Mouse (Mus musculus): ENCODE measurements around the gene Acot5. TPM values are rescaled to one million over a fixed set of nuclear protein-coding genes. Genes with fewer than 3 reads are reported as not detected.
"Not testable (repeated sequence)": the region's sequence is repeated elsewhere in the genome, so short reads cannot be mapped to it uniquely, and the experiment has no call there.

Gene Acot5
- total RNA-seq (2012; rRNA removed) (not detected in 2 replicates), total RNA-seq (2014; rRNA removed) (not detected in 2 replicates), polyA plus RNA-seq (2012; ENCODE audit: insufficient read length, low read depth) (not detected in 2 replicates)

DNA sequence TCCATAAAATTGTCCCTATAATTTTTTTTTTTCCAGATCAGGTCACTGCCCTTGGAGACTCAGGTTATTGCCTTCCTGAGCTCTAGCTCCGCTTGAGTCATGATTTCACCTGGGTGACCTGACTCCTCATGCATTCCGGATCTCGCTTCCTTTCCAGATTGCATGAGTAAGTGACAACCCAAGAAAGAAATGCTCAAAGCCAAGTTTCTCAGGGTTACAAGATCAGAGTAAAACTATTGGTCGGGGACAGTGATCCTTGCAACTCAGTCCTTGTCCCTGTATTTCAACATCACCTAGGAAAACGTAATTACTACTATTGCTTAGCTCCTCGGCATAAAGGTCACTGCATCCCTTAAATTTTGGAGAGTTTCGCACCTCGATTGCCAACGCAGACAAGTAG lies at the start of gene Acot5:
Gene Acot5, plus strand, starts transcription at position 340 of the 400 bp plus-strand sequence.
- Histone ChIP-seq H3K27me3 (replicated peaks) (no peaks in the 10 kb centered on the region), H3K4me3 (replicated peaks in 1 of 3; ENCODE audit: low read depth in 2 of 3, low read length in 2 of 3, poor library complexity in 1 of 3) (no peak within 1 kb of the TSS), H3K4me2 (ENCODE audit: insufficient read depth, low read depth, poor library complexity, severe bottlenecking) (no peak within 1 kb of the TSS), H3K27ac (ENCODE audit: insufficient read depth, low read depth) (no peak within 1 kb of the TSS), H3K36me3 (replicated peaks in 1 of 2; ENCODE audit: control insufficient read depth in 1 of 2, insufficient read depth in 1 of 2, low read length in 1 of 2) (no peaks in the 10 kb centered on the region), H3K9ac (ENCODE audit: insufficient read depth, low read depth) (no peak within 1 kb of the TSS), H3K4me1 (ENCODE audit: control insufficient read depth in 1 of 2, insufficient read depth in 2 of 2) (no peaks in the 10 kb centered on the region), H3K79me2 (replicated peaks; ENCODE audit: control insufficient read depth, extremely low read depth, insufficient read depth, poor library complexity, severe bottlenecking) (no peaks in the 10 kb centered on the region), H3K9me3 (replicated peaks; ENCODE audit: low read length) (no peaks in the 10 kb centered on the region)
- TF ChIP-seq SIN3A (IDR thresholded peaks at IDR 0.05; ENCODE audit: low read length) (no peak), ZKSCAN1 (IDR thresholded peaks at IDR 0.05; ENCODE audit: borderline replicate concordance, low read depth, low read length) (no peak), MAZ (IDR thresholded peaks at IDR 0.05; ENCODE audit: low read depth, low read length) (no peak), MAX (IDR thresholded peaks at IDR 0.05; ENCODE audit: low read length) (no peak), HCFC1 (IDR thresholded peaks at IDR 0.05; ENCODE audit: low read depth, low read length) (no peak), TCF12 (IDR thresholded peaks at IDR 0.05; ENCODE audit: low read depth, low read length) (no peak), CHD2 (IDR thresholded peaks at IDR 0.05; ENCODE audit: low read length) (no peak), IRF4 (IDR thresholded peaks at IDR 0.05; ENCODE audit: low read depth, low read length) (no peak), GABPA (IDR thresholded peaks at IDR 0.05; ENCODE audit: insufficient replicate concordance, low read depth, low read length) (no peak), MEF2A (IDR thresholded peaks at IDR 0.05; ENCODE audit: borderline replicate concordance, low read depth, low read length) (no peak), TBP (conservative IDR thresholded peaks at IDR 0.05; ENCODE audit: low read depth, low read length) (no peak), ETS1 (conservative IDR thresholded peaks at IDR 0.05; ENCODE audit: low read depth, low read length) (no peak)
- dilution Hi-C loops (cut with MboI; ENCODE audit: extremely low pct_ligation_motif_present, extremely low pct_unique_long_range_greater_than_20kb, low sequenced_read_pairs) = no loop called here
- in situ Hi-C loops (cut with MboI; ENCODE audit: low pct_ligation_motif_present, low pct_unique_long_range_greater_than_20kb, low sequenced_read_pairs) = loop anchor here (25.0 kb wide), 2 partner anchors 107 to 282 kb away; partner anchors contain the start of gene Riox1
- DNase-seq (ENCODE audit: extremely low read depth) = no peak

DNA sequence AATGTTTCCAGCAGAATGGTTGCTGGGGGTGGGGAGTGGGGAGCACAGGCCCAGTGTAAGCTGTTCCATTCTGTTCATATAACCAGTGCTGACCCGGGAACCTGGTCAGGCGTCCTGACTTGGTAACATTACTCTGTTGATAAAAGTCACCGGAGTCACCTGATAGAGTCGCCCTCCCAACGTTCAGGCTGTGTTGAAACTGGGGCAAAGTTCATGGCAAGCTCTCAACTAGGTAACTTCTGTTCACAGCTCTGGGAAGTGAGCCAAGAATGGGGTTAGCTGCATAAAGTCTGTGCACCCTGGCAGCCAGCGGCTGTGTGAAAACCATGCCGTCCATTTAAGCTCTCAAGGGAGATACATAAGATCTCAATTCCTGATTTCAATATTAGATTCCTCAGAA lies 48.6 kb upstream of the Acot5 start:
- H3K79me2 ChIP-seq (replicated peaks; ENCODE audit: control insufficient read depth, extremely low read depth, insufficient read depth, poor library complexity, severe bottlenecking); H3K27me3 ChIP-seq (replicated peaks); H3K9me3 ChIP-seq (replicated peaks; ENCODE audit: low read length); H3K27ac ChIP-seq (ENCODE audit: insufficient read depth, low read depth); in situ Hi-C loops (cut with MboI; ENCODE audit: low pct_ligation_motif_present, low pct_unique_long_range_greater_than_20kb, low sequenced_read_pairs); H3K4me1 ChIP-seq (ENCODE audit: control insufficient read depth in 1 of 2, insufficient read depth in 2 of 2); H3K4me3 ChIP-seq (replicated peaks in 1 of 3; ENCODE audit: low read depth in 2 of 3, low read length in 2 of 3, poor library complexity in 1 of 3); H3K4me2 ChIP-seq (ENCODE audit: insufficient read depth, low read depth, poor library complexity, severe bottlenecking); H3K36me3 ChIP-seq (replicated peaks in 1 of 2; ENCODE audit: control insufficient read depth in 1 of 2, insufficient read depth in 1 of 2, low read length in 1 of 2); dilution Hi-C loops (cut with MboI; ENCODE audit: extremely low pct_ligation_motif_present, extremely low pct_unique_long_range_greater_than_20kb, low sequenced_read_pairs); DNase-seq (ENCODE audit: extremely low read depth); H3K9ac ChIP-seq (ENCODE audit: insufficient read depth, low read depth): not testable (repeated sequence)

DNA sequence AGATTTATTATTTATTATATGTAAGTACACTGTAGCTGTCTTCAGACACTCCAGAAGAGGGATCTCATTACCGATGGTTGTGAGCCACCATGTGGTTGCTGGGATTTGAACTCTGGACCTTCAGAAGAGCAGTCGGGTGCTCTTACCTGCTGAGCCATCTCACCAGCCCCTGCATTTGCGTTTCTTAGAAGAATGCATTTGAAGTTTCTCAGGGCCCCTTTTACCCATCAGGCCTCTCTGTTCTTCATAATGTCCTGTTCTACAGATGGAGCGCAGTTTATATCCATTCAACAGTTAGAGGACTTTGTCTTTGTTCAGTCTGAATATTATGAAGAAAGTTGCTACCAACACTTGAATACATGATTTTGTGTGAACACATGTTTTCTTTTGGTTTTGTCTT lies 46.9 kb upstream of the Acot5 start:
- H3K4me1 ChIP-seq (ENCODE audit: control insufficient read depth in 1 of 2, insufficient read depth in 2 of 2); in situ Hi-C loops (cut with MboI; ENCODE audit: low pct_ligation_motif_present, low pct_unique_long_range_greater_than_20kb, low sequenced_read_pairs); H3K79me2 ChIP-seq (replicated peaks; ENCODE audit: control insufficient read depth, extremely low read depth, insufficient read depth, poor library complexity, severe bottlenecking); DNase-seq (ENCODE audit: extremely low read depth); H3K9me3 ChIP-seq (replicated peaks; ENCODE audit: low read length); dilution Hi-C loops (cut with MboI; ENCODE audit: extremely low pct_ligation_motif_present, extremely low pct_unique_long_range_greater_than_20kb, low sequenced_read_pairs); H3K36me3 ChIP-seq (replicated peaks in 1 of 2; ENCODE audit: control insufficient read depth in 1 of 2, insufficient read depth in 1 of 2, low read length in 1 of 2); H3K27me3 ChIP-seq (replicated peaks); H3K4me3 ChIP-seq (replicated peaks in 1 of 3; ENCODE audit: low read depth in 2 of 3, low read length in 2 of 3, poor library complexity in 1 of 3); H3K27ac ChIP-seq (ENCODE audit: insufficient read depth, low read depth); H3K9ac ChIP-seq (ENCODE audit: insufficient read depth, low read depth); H3K4me2 ChIP-seq (ENCODE audit: insufficient read depth, low read depth, poor library complexity, severe bottlenecking): not testable (repeated sequence)
- TF ChIP-seq TBP (conservative IDR thresholded peaks at IDR 0.05; ENCODE audit: low read depth, low read length) = peak; percentile 90
